Comparison of ENCODE assay signal across 8 mouse cellular contexts in the genomic region with DNA sequence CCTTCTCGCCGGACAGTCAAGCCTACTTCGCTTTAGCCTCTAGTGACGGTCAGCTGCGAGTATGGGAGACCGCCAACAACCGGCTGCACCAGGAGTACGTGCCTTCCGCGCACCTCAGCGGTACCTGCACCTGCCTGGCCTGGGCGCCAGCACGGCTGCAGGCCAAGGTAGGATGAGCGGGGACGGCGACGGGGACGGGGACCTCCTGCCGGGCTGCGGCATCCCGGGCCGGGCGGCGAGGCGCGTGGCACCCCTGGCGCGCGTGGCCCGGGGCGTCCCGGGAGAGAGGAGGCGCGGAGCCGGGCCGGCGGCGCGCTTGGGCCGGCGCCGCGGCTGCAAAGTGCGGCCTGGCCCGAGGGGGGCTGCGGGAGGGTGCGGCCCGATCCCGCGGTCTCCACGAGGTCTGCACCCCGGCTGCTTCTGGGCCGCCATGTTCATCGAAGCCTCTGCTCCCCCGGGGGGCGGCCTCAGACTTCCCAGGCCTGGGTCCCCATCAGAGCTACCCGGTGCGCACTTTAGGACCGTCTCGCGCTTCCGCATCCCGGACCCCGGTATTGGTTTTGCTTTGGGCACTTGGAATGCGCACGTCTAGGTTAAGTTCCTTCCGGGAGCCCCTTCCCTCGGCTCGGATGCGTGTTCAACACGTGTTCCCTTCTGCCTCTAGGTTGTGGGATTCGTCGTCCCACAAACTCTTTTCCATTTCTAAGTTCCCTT. TPM values are rescaled to one million over a fixed set of nuclear protein-coding genes. Genes with fewer than 3 reads are reported as not detected.
DNase-seq lines count a peak whose midpoint lies in the region; ATAC-seq and TF ChIP-seq lines count a peak whose summit lies in the region.

No protein-coding gene starts in this region.

- H3K27ac ChIP-seq in embryonic facial prominence, embryonic 13.5 days = peak overlapping the region; percentile 64
- peak overlapping the region; percentile 72; the same call in 1 of the 2 replicates for H3K27ac ChIP-seq in limb, embryonic 12.5 days
- peak overlapping the region; percentile 69 for H3K27ac ChIP-seq in midbrain, postnatal 0 days (ENCODE audit: low read depth, low read length)

- TF ChIP-seq POLR2A in lung, adult 2 months (IDR thresholded peaks at IDR 0.05; ENCODE audit: borderline replicate concordance, extremely low read depth, low read depth, low read length) = no peak

- peak; percentile 21 for DNase-seq in lung, adult 2 months
- DNase-seq in lung, postnatal 14 days = no peak
- DNase-seq in Muller cell, postnatal 12 days (ENCODE audit: inconsistent ontology term) = peak; percentile 36
- peak; percentile 23 to 38 for DNase-seq in heart, postnatal 10 days
- DNase-seq in midbrain, postnatal 0 days (ENCODE audit: low spot score) = no peak
- DNase-seq in thymus, postnatal 36 days = peak; percentile 16 to 46

- H3K9ac ChIP-seq in embryonic facial prominence, embryonic 13.5 days = peak overlapping the region; percentile 95
- H3K9ac ChIP-seq in limb, embryonic 12.5 days (replicated peaks) = peak overlapping the region; percentile 93
- peak overlapping the region; percentile 86 for H3K9ac ChIP-seq in midbrain, postnatal 0 days (replicated peaks; ENCODE audit: low read length, poor library complexity, severe bottlenecking)

- peak; percentile 66 for ATAC-seq in embryonic facial prominence, embryonic 13.5 days (ENCODE audit: insufficient number of reproducible peaks, insufficient read depth, low FRiP score, low TSS enrichment, low read depth)
- peak; percentile 48 for ATAC-seq in limb, embryonic 12.5 days (ENCODE audit: insufficient number of reproducible peaks, insufficient read depth, low FRiP score, low TSS enrichment, low read depth)
- ATAC-seq in midbrain, postnatal 0 days (ENCODE audit: low FRiP score) = peak; percentile 70

- H3K36me3 ChIP-seq in embryonic facial prominence, embryonic 13.5 days = peaks cover 10% of the 10 kb centered on the region
- peaks cover 16% of the 10 kb centered on the region for H3K36me3 ChIP-seq in limb, embryonic 12.5 days
- H3K36me3 ChIP-seq in midbrain, postnatal 0 days (ENCODE audit: insufficient read depth, low read length) = no peaks in the 10 kb centered on the region

- H3K4me3 ChIP-seq in lung, adult 2 months (replicated peaks; ENCODE audit: extremely low read depth, low read depth, low read length) = peak overlapping the region; percentile 91
- H3K4me3 ChIP-seq in embryonic facial prominence, embryonic 13.5 days = peak overlapping the region; percentile 99
- H3K4me3 ChIP-seq in limb, embryonic 12.5 days (replicated peaks) = peak overlapping the region; percentile 100
- H3K4me3 ChIP-seq in midbrain, postnatal 0 days (ENCODE audit: low read depth, low read length) = peak overlapping the region; percentile 100

- peak overlapping the region; percentile 78 for H3K4me2 ChIP-seq in embryonic facial prominence, embryonic 13.5 days
- H3K4me2 ChIP-seq in limb, embryonic 12.5 days = peak overlapping the region; percentile 72
- peak overlapping the region; percentile 80 for H3K4me2 ChIP-seq in midbrain, postnatal 0 days (ENCODE audit: low read depth, low read length, poor library complexity, severe bottlenecking)

- peaks cover 7% of the 10 kb centered on the region for H3K4me1 ChIP-seq in lung, adult 2 months (ENCODE audit: control insufficient read depth, insufficient read depth, low read length)
- peaks cover 20% of the 10 kb centered on the region for H3K4me1 ChIP-seq in embryonic facial prominence, embryonic 13.5 days
- peaks cover 15% of the 10 kb centered on the region for H3K4me1 ChIP-seq in limb, embryonic 12.5 days (replicated peaks)
- H3K4me1 ChIP-seq in midbrain, postnatal 0 days (ENCODE audit: insufficient read depth, low read length) = no peaks in the 10 kb centered on the region; the same call in 1 of the 2 replicates

- H3K9me3 ChIP-seq in embryonic facial prominence, embryonic 13.5 days = no peaks in the 10 kb centered on the region
- H3K9me3 ChIP-seq in limb, embryonic 12.5 days = no peaks in the 10 kb centered on the region
- H3K9me3 ChIP-seq in midbrain, postnatal 0 days (ENCODE audit: low read length) = no peaks in the 10 kb centered on the region

- TF ChIP-seq CTCF in lung, adult 2 months (IDR thresholded peaks at IDR 0.05; ENCODE audit: insufficient read depth, low read length) = no peak
- TF ChIP-seq CTCF in midbrain, postnatal 0 days (IDR thresholded peaks at IDR 0.05) = no peak

- intact Hi-C loops in heart, postnatal 10 days (cut with DNase I) = loop anchor here (10.0 kb wide), 1 partner anchor 142 kb away; a partner anchor contains a TSS

- no peaks in the 10 kb centered on the region for H3K27me3 ChIP-seq in embryonic facial prominence, embryonic 13.5 days
- no peaks in the 10 kb centered on the region for H3K27me3 ChIP-seq in limb, embryonic 12.5 days
- no peaks in the 10 kb centered on the region for H3K27me3 ChIP-seq in midbrain, postnatal 0 days (ENCODE audit: insufficient read depth, low read length)

- under 1% methylated on average over 71 of the region's 73 CpGs for WGBS in lung, adult 2 months
- WGBS in embryonic facial prominence, embryonic 13.5 days = under 1% methylated on average over 70 of the region's 73 CpGs
- under 1% methylated on average over 72 of the region's 73 CpGs for WGBS in limb, embryonic 12.5 days
- under 1% methylated on average over 49 of the region's 73 CpGs for WGBS in midbrain, postnatal 0 days

RNA-seq across cellular contexts. Expression of a gene that starts 0.8 kb away (rescaled TPM):
- polyA plus RNA-seq in lung, adult 2 months (2012; rRNA removed) = 5.3 and 8.8 TPM in 2 replicates
- polyA plus RNA-seq in embryonic facial prominence, embryonic 13.5 days (2015; fragmentation: Nextera tagmentation; extraction: Ambion mirVana) = 77.3 and 77.4 TPM in 2 replicates
- total RNA-seq in heart, postnatal 10 days (2021) = 10 to 100 TPM; 25.5 to 27.7 TPM
- 92.6 and 96.6 TPM in 2 replicates for polyA plus RNA-seq in limb, embryonic 12.5 days (2016; fragmentation: Nextera tagmentation; extraction: Ambion mirVana)
- 50.9 and 87.3 TPM in 2 replicates for total RNA-seq in midbrain, postnatal 0 days (2014; rRNA removed)
- 34.3 and 36.5 TPM in 2 replicates for polyA plus RNA-seq in midbrain, postnatal 0 days (2015; fragmentation: Nextera tagmentation; extraction: Ambion mirVana)

RNA-seq across cellular contexts. Expression of a gene that starts 56.6 kb away (rescaled TPM):
- 17.8 and 18.1 TPM in 2 replicates for polyA plus RNA-seq in lung, adult 2 months (2012; rRNA removed)
- 0.12 and 0.41 TPM in 2 replicates for polyA plus RNA-seq in embryonic facial prominence, embryonic 13.5 days (2015; fragmentation: Nextera tagmentation; extraction: Ambion mirVana)
- total RNA-seq in heart, postnatal 10 days (2021) = 1 to 10 TPM; 1.7 to 2.0 TPM
- polyA plus RNA-seq in limb, embryonic 12.5 days (2016; fragmentation: Nextera tagmentation; extraction: Ambion mirVana) = not detected in 2 replicates
- total RNA-seq in midbrain, postnatal 0 days (2014; rRNA removed) = 4.5 and 5.0 TPM in 2 replicates
- 1.2 and 1.7 TPM in 2 replicates for polyA plus RNA-seq in midbrain, postnatal 0 days (2015; fragmentation: Nextera tagmentation; extraction: Ambion mirVana)

Comparison
In these comparisons a context has a peak if more than half of its experiments do, and no peak if none do; other contexts are left out.
1. DNase-seq: peak in lung, adult 2 months (single experiment), Muller cell, postnatal 12 days (single experiment), heart, postnatal 10 days (2 of 2) and thymus, postnatal 36 days (2 of 2); none in lung, postnatal 14 days (single experiment) and midbrain, postnatal 0 days (single experiment).
2. Peak in every context shown above with its lines, with median percentiles within 50 percentile points of each other: H3K4me3 ChIP-seq, ATAC-seq, H3K27ac ChIP-seq, H3K4me2 ChIP-seq and H3K9ac ChIP-seq.